Mouse (Mus musculus) thymus, postnatal 36 days (tissue): ENCODE results near the gene Ascl3.

ENCODE experiments used
- DNase-seq, 2 experiments: peaks; one replicate each; pipeline ENCODE4 v3.0.0; 2022; ENCODE audit warnings: mixed read lengths in 2 of 2

Gene Ascl3

DNA sequence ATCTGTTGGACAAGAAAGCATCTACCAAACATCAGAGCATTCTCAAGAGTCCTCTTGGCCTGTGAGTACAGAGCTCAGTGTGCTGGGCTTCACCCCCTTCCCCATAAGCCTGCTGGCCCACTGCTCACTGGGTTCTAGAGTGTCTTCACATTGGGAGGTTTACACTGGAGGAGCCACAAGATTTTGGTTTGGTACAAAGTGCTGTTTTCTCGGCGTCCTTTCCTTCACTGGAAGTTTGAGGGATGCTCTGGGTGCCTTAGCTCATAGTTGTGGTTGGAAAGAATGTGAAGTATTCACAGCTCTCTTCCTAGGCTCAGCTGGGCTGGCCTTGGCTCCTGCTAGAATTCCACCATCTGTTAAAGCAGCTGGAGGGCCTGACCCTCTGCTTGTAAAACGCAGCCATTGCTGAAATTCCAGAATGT lies 22.6 kb downstream of the Ascl3 start:
- no peak for DNase-seq

DNA sequence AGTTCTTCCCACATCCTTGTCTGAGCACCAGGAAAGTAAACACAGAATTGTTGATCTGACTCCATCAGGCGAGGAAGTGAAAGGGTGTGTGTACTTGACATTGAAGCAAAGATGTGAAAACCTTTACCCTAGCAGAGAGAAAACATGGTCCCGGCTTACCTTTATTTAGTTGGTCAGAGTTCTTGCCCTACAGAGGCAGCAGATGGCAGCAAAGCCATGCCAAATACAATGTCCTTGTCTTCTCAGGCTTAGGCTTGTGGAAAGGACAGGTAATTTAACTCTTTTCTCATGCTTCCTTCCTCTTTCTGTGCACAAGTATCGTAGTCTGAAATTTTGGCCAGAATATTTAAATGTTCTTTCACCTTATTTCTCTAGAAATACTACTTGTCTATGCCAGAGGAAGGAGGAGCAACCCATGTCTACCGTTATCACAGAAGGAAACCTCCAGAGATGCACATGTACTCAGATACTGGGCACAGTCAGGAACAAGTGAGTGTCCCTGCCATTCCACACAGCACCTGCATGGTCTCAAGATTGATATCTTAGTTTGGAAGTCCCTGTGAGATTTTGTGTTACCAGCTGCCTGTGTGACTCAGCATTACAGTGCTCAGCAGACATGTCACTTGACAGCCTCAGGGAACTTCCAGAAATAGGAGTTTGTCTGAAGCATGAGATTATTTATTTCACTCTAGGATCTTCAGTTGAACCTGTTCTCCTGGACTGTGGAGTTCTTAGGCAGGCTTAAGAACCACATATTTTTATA lies 24.3 kb downstream of the Ascl3 start:
- DNase-seq = peak; percentile 34 to 45

DNA sequence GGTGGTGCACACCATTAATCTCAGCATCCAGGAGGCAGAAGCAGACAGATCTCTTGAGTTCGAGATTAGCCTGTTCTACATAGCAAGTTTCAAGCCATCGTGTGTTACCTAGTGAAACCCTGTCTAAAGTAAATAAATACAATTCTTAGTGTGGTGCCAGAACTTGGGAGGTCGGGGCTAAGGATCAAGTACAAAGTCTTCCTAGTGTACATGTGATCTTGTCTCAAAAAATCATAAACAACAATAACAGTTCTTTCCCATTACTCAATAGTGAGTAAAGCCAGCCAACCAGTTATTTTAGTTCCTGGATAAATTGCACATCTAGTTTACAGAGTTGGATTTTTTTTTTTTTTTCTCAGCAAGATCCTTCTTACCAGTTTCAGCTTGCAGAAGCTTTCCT lies 27.1 kb downstream of the Ascl3 start:
- DNase-seq = no peak

DNA sequence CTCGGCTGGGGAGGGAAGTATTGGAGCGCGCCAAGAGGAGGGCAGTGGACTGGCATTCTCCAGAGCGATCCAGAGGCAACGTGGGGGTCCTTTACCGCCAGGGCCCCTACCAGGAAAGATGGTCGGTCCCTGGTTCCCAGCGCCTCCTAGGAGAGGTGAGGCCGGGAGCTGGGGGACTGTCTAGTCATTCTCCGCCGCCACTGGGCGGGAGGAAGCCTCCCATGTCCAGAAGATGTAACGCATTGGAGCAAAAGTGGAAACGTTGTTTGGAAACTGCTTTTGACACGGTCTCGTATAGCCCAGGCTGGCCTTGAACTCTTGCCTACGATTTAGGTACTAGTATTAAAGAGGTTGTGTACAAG lies 27.5 kb downstream of the Ascl3 start:
- no peak for DNase-seq

DNA sequence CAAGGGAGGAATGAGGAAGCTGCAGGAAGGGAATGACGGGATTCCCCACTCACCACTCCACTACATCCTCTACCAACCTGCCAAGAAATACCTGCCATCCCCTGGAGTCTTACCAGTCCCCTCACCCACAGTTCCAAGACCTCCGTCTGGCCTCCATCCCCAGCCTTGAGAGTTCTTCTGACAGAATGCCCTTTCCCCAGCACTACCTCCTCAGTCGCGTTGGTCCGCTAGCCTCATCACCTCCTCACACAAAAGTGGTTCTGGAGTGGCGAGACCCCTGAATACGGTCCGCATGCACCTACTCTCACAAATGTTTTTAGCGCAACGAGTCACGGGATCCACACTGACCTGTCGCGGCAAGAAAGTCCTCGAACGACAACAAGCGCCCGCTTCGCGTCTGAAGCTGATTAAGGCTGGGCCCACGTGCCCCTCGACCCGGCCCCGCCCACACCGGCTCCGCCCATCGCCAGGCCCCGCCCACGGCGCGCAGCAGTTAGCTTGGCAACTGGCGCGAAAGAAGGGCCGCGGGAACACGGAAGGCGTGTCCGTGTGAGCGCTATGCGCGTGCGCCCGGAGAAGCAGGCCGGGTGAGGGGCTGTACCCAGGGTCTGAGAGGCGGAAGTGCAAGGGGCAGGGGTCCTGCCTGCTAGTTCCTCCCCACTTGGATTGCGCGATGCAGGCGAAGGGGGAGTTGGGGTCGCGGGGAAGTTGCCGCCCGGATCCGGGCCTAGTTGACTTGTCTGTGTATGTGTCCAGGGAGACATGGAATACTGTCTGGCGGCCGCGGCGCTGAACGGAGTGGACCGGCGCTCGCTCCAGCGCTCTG lies 28.1 kb downstream of the Ascl3 start, which contains the start of the genes St5 and Akip1:
Gene St5, minus strand, starts transcription at position 416 of the 826 bp plus-strand sequence.
Gene Akip1, plus strand, starts transcription at position 501 of the 826 bp plus-strand sequence.
- DNase-seq = peak; percentile 97

DNA sequence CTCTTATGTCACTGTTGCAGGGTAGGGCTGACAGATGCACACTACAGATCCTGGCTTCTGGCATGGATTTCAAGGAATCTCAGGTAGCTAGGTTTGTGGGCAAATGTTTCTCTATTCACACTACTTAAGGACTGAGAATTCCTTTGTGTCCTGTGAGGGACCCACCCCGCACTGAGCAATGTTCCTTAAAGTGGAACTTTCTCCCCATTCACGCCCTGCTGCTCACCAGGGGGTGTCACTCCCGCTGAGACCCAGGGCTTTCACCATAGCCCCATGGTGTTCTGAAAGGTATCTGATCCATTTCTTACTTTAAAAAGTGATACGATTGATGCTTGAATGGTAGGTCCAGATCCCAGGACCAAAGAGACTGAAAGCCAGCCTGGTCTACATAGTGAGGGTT lies 28.8 kb downstream of the Ascl3 start:
- DNase-seq = no peak

DNA sequence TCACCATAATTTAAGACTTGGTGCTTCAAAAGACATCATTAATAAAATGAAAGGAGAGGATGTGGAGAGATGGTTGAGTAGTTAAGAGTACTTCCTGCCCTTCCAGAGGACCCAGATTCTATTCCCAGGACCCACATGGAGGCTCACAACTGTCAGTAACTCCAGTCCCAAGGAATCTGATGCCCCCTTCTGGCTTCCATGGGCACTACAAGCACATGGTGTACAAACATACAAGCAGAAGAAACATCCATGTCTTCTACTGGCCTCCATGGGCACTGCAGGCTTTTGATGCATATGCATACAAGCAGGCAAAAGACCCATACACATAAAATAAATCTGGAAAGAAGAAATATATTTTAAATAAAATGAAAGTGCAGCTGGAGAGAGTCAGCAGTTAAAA lies 31.3 kb downstream of the Ascl3 start:
- DNase-seq = no peak

DNA sequence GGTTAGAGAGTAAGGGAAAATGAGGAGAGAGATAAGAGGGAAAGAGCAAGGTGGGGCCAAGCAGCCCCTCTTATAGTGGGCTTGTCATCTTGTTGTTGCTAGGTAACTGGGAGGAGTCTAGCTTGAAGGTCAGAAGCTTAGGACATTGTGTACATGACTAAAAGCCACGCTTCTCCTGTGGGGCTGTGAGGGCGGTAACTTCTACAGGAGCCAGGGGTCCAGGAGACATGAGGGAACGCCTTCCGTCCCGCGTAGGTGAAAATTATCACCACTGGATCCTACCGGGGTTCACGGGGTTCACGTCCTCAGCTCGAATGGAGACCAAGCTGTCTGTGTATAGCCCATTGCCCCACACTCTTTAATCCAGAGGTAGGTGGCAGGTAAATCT lies 36.2 kb downstream of the Ascl3 start:
- DNase-seq = no peak

DNA sequence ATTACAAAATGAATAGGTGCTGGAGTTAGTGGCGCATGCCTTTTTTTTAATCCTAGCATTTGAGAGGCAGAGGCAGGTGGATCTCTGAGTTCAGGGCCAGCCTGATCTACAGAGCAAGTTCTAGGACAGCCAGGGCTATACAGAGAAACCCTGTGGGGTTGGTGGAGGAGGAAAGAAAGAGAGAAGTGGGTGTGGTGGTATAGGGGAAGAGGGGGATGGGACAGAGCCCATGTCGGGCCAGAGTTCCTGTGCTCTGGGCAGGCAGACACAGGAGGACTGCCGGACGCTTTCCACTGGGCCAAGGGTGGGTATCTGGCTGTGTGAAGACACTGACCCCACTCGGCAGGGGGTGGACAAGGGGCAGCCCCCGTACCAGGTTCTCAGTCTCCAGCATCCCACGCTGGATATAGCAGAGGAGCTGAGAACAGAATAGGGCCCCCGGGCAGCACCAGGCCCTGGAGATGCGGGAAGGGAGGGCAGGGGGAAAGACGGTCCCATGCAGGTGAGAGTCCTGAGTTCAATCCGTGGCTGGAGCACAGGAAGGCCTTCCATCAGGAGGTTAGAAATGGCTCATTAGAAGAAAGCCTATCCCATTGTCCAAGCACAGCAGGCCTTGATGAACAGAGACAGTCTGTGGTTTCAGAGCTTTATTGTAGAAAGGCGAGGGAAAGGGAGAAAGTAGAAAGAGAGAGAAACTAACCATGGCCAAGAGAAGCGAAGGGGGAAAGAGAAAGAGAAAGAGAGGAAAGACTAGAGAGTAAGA lies 36.8 kb downstream of the Ascl3 start:
- DNase-seq = no peak

DNA sequence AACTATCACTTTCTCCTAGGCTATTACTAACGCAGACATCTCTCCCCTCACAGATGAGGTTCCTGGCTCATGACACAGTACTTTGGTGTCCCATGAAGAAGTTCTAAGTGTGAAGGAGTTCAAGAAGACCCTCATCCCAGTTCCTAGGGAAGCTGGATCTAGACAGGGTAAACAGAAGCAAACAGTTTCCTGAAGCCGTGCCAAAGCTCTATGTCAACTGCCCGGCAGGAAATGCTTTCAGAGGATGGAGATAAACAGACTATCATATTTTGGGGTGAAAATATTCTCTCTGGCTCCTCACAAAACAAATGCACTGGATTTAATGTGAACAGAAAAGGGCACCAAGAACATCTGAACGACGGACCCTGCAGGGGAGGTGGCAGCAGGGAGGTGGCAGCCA lies 40.6 kb downstream of the Ascl3 start:
- DNase-seq = no peak

DNA sequence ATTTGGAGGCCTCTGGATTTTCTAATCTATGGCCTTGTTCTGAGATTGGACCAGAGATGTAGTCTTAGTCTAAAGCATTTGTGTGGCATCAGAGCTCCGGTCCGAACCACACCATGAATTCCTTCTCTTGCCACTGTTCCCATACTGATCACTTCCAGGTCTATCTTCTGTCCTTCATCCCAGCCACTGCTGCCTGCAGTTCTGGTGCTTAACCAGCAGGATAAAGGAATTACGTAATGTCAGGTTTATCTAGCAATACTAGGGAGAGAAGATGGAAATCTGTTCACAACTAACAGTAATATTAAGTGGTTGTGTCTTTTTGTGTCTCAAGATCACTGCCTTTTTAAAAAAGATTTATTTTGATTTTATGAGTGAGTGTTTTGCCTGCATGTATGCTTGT lies 41.4 kb downstream of the Ascl3 start:
- DNase-seq = no peak

DNA sequence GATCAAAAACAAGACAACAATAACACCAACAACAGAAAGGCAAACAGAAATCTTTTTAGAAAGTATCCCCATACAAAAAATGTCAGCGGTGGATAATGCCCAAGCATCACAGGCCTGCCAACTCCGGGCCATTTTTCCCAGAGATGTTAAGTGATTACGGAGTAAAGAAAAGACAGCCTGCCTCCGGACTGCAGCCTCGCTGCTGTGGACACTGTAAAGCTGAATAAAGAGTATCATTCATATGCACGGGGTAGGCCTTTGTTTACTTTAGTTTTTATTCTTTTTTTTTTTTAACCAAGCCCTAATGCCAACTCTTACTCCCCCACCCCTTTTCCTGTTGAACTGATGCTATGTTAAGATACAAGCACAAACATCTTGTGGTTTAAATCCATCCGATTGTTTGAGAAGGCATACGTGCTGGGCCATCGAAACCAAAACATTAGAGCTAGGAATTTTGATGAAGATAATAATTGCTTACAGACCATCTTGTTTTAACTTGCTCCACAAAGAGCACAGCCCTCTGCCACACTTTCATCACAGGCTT lies 44.9 kb downstream of the Ascl3 start:
- no peak for DNase-seq

DNA sequence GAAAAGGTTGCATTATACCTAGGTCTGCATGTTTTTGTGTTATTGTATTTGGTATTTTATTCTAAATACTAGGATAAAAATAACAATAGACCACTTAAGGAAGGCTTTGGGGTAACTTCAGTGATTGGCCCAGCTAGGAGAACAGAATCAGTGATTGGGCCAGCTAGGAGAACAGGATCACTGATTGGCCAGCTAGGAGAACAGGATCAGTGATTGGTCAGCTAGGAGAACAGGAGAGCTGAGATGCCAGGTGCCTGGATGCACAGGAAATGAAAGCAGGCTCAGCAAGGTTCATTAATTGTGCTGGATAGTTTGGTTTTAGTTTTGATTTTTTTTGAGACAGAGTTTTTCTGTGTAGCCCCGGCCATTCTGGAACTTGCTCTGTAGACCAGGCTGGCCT lies 50.6 kb downstream of the Ascl3 start:
- DNase-seq = no peak

DNA sequence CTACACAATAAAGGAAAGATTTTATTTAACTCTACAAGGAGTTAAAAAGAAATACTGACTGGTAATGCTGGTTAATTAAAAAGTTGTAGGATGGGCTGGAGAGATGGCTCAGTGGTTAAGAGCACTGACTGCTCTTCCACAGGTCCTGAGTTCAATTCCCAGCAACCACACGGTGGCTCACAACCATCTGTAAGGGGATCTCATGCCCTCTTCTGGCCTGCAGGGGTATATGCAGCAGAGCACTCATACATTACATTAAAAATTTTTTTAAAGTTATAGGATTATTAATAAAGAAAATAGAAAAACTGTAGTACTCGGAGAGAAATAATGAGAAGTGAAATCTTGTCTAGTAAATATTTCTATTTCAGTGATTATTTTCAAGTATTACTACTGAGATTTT lies 51.2 kb downstream of the Ascl3 start:
- no peak for DNase-seq
